Mouse (Mus musculus): ENCODE results near the gene Tas2r139. TPM values are rescaled to one million over a fixed set of nuclear protein-coding genes. Genes with fewer than 3 reads are reported as not detected.
"Not testable (repeated sequence)": the region's sequence is repeated elsewhere in the genome, so short reads cannot be mapped to it uniquely, and the experiment has no call there.

The Tas2r139 gene
- total RNA-seq (2015; ENCODE audit: low replicate concordance) (not detected in 2 replicates), total RNA-seq (2017; ENCODE audit: low replicate concordance) (not detected in 2 replicates)

DNA sequence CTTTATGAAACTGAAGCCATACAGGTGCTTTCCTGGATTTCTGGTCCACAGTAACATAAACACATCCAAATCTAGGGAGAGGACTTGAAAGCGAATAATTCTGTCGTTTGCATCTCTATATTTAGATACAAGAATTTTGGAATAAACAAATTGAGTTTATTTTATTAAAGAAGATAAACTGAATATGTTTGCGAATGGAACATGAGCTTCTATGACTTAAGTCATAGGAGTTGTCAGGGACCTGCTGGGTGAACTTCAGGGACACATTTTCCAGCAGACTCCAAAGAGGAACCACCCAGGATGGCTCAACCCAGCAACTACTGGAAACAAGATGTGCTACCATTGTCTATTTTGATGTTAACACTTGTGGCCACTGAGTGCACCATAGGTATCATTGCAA is at the start of gene Tas2r139:
TSS of gene Tas2r139 (plus strand) at position 301 of the 400 bp plus-strand sequence.
- no peak for ATAC-seq (replicated peaks; ENCODE audit: low FRiP score, poor library complexity, severe bottlenecking)

DNA sequence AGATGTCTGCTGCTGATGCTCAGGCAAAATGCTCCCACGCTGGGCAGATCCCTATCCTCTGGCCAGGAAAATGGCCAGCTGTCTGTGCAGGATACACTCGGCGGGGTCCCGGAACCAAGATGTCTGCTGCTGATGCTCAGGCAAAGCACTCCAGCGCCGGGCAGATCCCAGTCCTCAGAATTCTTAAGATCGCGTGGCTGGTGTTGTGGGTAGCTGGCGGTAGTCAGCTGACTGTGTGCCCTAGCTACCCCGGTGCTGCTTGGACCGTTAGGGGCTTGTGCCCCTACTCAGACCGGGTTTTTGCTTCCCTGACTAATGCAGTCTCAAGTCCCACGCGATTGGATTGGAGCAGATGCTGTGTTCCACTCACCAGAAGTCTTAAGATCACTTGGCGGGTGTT is 10.4 kb downstream of the Tas2r139 start:
- not testable (repeated sequence) for ATAC-seq (replicated peaks; ENCODE audit: low FRiP score, poor library complexity, severe bottlenecking)

DNA sequence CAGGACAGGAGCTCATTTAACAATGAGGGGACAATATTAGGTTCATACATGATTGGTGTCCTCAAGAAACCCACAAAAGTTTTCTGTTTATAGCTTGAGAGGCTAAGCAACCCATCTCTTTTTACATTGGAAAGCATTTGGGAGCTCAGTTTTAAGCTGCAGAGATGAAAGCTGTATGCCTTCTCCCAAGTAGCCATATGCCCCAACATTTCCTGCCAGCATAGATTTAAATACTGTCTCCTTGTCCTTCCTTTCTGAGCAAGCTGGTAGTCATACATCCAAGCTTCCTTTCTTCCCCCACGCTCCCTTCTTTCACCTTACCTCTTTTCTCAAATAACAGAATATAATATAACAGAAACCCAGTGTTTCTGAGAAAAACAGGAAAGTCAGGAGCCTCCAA is 41.7 kb downstream of the Tas2r139 start:
- no peak for ATAC-seq (replicated peaks; ENCODE audit: low FRiP score, poor library complexity, severe bottlenecking)

DNA sequence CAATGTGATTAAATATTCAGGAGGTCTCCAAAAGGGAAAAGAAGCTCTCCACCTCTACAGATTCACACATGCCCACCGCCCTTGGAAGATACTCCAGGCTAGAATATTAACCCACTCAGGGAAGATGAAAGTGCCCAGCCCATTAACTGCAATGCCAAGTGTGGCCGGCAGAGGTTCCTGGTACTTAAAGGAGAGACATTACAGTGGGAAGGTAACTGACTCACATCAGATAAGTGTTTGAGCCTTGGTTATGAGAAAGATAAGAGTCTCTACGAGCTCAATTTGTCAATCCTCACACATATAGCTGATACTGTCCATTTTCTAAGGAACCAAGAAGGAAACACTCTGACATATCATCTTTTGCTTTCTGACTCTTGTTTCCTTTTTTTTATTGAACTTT is 45.5 kb downstream of the Tas2r139 start:
- no peak for ATAC-seq (replicated peaks; ENCODE audit: low FRiP score, poor library complexity, severe bottlenecking)

Other genes starting within 250 kb of the Tas2r139 start
- not detected in 2 replicates for gene Sval1, start 189.3 kb upstream of the Tas2r139 start, total RNA-seq (2015; ENCODE audit: low replicate concordance)
- not detected in 2 replicates for gene Sval1, start 189.3 kb upstream of the Tas2r139 start, total RNA-seq (2017; ENCODE audit: low replicate concordance)
- gene Sval3, start 172.8 kb upstream of the Tas2r139 start, total RNA-seq (2015; ENCODE audit: low replicate concordance) = not detected in 2 replicates
- gene Sval3, start 172.8 kb upstream of the Tas2r139 start, total RNA-seq (2017; ENCODE audit: low replicate concordance) = not detected in 2 replicates
- gene Sva, start 102.5 kb upstream of the Tas2r139 start, total RNA-seq (2015; ENCODE audit: low replicate concordance) = not detected in 2 replicates
- not detected in 2 replicates for gene Sva, start 102.5 kb upstream of the Tas2r139 start, total RNA-seq (2017; ENCODE audit: low replicate concordance)
- not detected in 2 replicates for gene Tas2r144, start 74.4 kb downstream of the Tas2r139 start, total RNA-seq (2015; ENCODE audit: low replicate concordance)
- gene Tas2r144, start 74.4 kb downstream of the Tas2r139 start, total RNA-seq (2017; ENCODE audit: low replicate concordance) = not detected in 2 replicates
- gene Gstk1, start 105.0 kb downstream of the Tas2r139 start, total RNA-seq (2015; ENCODE audit: low replicate concordance) = 8.4 TPM in 1 of 2 replicates, not detected in the other
- 2.0 TPM in 1 of 2 replicates, not detected in the other for gene Gstk1, start 105.0 kb downstream of the Tas2r139 start, total RNA-seq (2017; ENCODE audit: low replicate concordance)
- gene Tmem139, start 121.0 kb downstream of the Tas2r139 start, total RNA-seq (2015; ENCODE audit: low replicate concordance) = not detected in 2 replicates
- not detected in 2 replicates for gene Tmem139, start 121.0 kb downstream of the Tas2r139 start, total RNA-seq (2017; ENCODE audit: low replicate concordance)
- 22.4 and 26.7 TPM in 2 replicates for gene Casp2, start 124.0 kb downstream of the Tas2r139 start, total RNA-seq (2015; ENCODE audit: low replicate concordance)
- gene Casp2, start 124.0 kb downstream of the Tas2r139 start, total RNA-seq (2017; ENCODE audit: low replicate concordance) = 32.1 and 38.9 TPM in 2 replicates
- not detected in 2 replicates for gene Clcn1, start 145.7 kb downstream of the Tas2r139 start, total RNA-seq (2015; ENCODE audit: low replicate concordance)
- gene Clcn1, start 145.7 kb downstream of the Tas2r139 start, total RNA-seq (2017; ENCODE audit: low replicate concordance) = 2.0 and 8.5 TPM in 2 replicates
- gene Fam131b, start 183.7 kb downstream of the Tas2r139 start, total RNA-seq (2015; ENCODE audit: low replicate concordance) = not detected in 2 replicates
- not detected in 2 replicates for gene Fam131b, start 183.7 kb downstream of the Tas2r139 start, total RNA-seq (2017; ENCODE audit: low replicate concordance)
- gene Zyx, start 208.7 kb downstream of the Tas2r139 start, total RNA-seq (2015; ENCODE audit: low replicate concordance) = 74.0 and 87.0 TPM in 2 replicates
- 7.7 and 14.1 TPM in 2 replicates for gene Zyx, start 208.7 kb downstream of the Tas2r139 start, total RNA-seq (2017; ENCODE audit: low replicate concordance)
- not detected in 2 replicates for gene Epha1, start 232.3 kb downstream of the Tas2r139 start, total RNA-seq (2015; ENCODE audit: low replicate concordance)
- not detected in 2 replicates for gene Epha1, start 232.3 kb downstream of the Tas2r139 start, total RNA-seq (2017; ENCODE audit: low replicate concordance)